Mouse (Mus musculus) thymus, adult 2 months (tissue): Measurements from ENCODE around the gene Tmem132b.

ENCODE experiments used
- CTCF ChIP-seq: fragments of 200-500 bp; IDR thresholded peaks from 2 replicates; pipeline ENCODE4 v1.5.1; 2012; ENCODE audit warnings: mild to moderate bottlenecking, control low read depth, low read length, moderate library complexity, borderline replicate concordance; ENCODE audit not compliant: control insufficient read depth, poor library complexity, insufficient read depth; ENCODE audit errors: extremely low read depth
- POLR2A ChIP-seq: fragments of 200-500 bp; IDR thresholded peaks from 2 replicates; pipeline ENCODE4 v1.6.1; 2012; ENCODE audit warnings: mild to moderate bottlenecking, low read length, control low read depth, moderate library complexity; ENCODE audit not compliant: control insufficient read depth, poor library complexity, insufficient read depth; ENCODE audit errors: extremely low read depth

GRCm38 (mm10) chr5:125794318-125794717, 262.7 kb downstream of the Tmem132b start:
- no peak for TF ChIP-seq POLR2A
- TF ChIP-seq CTCF: no peak
